Mouse (Mus musculus) left cerebral cortex, postnatal 4 days (tissue): ENCODE measurements around the gene Lsm12. TPM values are rescaled to one million over a fixed set of nuclear protein-coding genes. Genes with fewer than 3 reads are reported as not detected.

Source experiments
- DNase-seq: peaks from one replicate; pipeline ENCODE4 v3.0.0-alpha.2; 2022
- intact Hi-C: fragments of 180-260 bp; cut with DNase I; formaldehyde crosslinking; loops from one replicate; pipeline ENCODE4 v1.15.1; 2025
- total RNA-seq, 2 experiments: library from RNA; stranded (reverse); gene quantifications; 2 replicates each; pipeline ENCODE4 v1.2.3; 2021

The Lsm12 gene
- total RNA-seq = 10 to 100 TPM; 84.5 to 86.0 TPM

GRCm38 (mm10) chr11:102184646-102185495, at the start of gene Lsm12:
TSS of gene Lsm12 (minus strand) at chr11:102185296.
- peak; percentile 96 for DNase-seq
- intact Hi-C loops = no loop called here

- intact Hi-C loops = loop anchor here (2.0 to 5.0 kb wide), 2 partner anchors 15 to 397 kb away; no protein-coding TSS in a partner anchor
These were observed 45.1 kb upstream of the Lsm12 start, which contains the start of gene Hdac5 for GRCm38 (mm10) chr11:102230006-102230741. TSS of gene Hdac5 (minus strand) at chr11:102230166.

GRCm38 (mm10) chr11:102229331-102229953, 44.3 kb upstream of the Lsm12 start:
- intact Hi-C loops = no loop called here
- peak; percentile 30 for DNase-seq

More at GRCm38 (mm10) chr11:102230006-102230741, 45.1 kb upstream of the Lsm12 start, which contains the start of gene Hdac5:
- peak; percentile 98 for DNase-seq

- DNase-seq = no peak
- intact Hi-C loops = no loop called here
These were observed 43.7 kb upstream of the Lsm12 start for GRCm38 (mm10) chr11:102228646-102229268.

- no peak for DNase-seq
- intact Hi-C loops = no loop called here
These were observed 43.1 kb upstream of the Lsm12 start for GRCm38 (mm10) chr11:102228191-102228545.

GRCm38 (mm10) chr11:102227270-102228190, 42.4 kb upstream of the Lsm12 start:
- intact Hi-C loops = no loop called here
- DNase-seq = peak; percentile 45

GRCm38 (mm10) chr11:102226067-102226978, 41.2 kb upstream of the Lsm12 start:
- intact Hi-C loops = no loop called here
- DNase-seq = no peak

- intact Hi-C loops = no loop called here
- DNase-seq = no peak
These were observed 40.1 kb upstream of the Lsm12 start for GRCm38 (mm10) chr11:102225221-102225620.

- peak; percentile 47 for DNase-seq
- intact Hi-C loops = no loop called here
These were observed 39.6 kb upstream of the Lsm12 start for GRCm38 (mm10) chr11:102224686-102225085.

GRCm38 (mm10) chr11:102223166-102223565, 38.1 kb upstream of the Lsm12 start:
- peak; percentile 63 for DNase-seq
- intact Hi-C loops = no loop called here

- intact Hi-C loops = no loop called here
- DNase-seq = no peak
These were observed 36.9 kb upstream of the Lsm12 start for GRCm38 (mm10) chr11:102221954-102222351.

GRCm38 (mm10) chr11:102221243-102221953, 36.3 kb upstream of the Lsm12 start:
- DNase-seq = no peak
- intact Hi-C loops = no loop called here

- DNase-seq = no peak
- intact Hi-C loops = no loop called here
These were observed 35.4 kb upstream of the Lsm12 start for GRCm38 (mm10) chr11:102220451-102220850.

GRCm38 (mm10) chr11:102219994-102220346, 34.9 kb upstream of the Lsm12 start:
- intact Hi-C loops = no loop called here
- DNase-seq = peak; percentile 23

- intact Hi-C loops = no loop called here
- DNase-seq = peak; percentile 44
These were observed 34.3 kb upstream of the Lsm12 start for GRCm38 (mm10) chr11:102219247-102219993.

GRCm38 (mm10) chr11:102218783-102219182, 33.7 kb upstream of the Lsm12 start:
- intact Hi-C loops = no loop called here
- DNase-seq = peak; percentile 93

- intact Hi-C loops = no loop called here
- DNase-seq = no peak
These were observed 32.9 kb upstream of the Lsm12 start for GRCm38 (mm10) chr11:102217876-102218430.
